Mouse (Mus musculus) limb, embryonic 14.5 days (tissue): ENCODE results near the gene Slc24a3. TPM values are rescaled to one million over a fixed set of nuclear protein-coding genes. Genes with fewer than 3 reads are reported as not detected.

Experiments
- ATAC-seq: fragments of 200-750 bp; cut with Nextera tagmentation; 2 replicates; pipeline ENCODE4 v1.8.0; 2017; ENCODE audit warnings: low read depth, moderate number of reproducible peaks, moderate TSS enrichment; ENCODE audit not compliant: low FRiP score
- DNase-seq: peaks from one replicate; pipeline ENCODE4 v3.0.0-alpha.2; 2015; ENCODE audit warnings: low spot score
- H3K27ac ChIP-seq: fragments of 300-500 bp; sonication (generic); replicated peaks from 2 replicates; pipeline ENCODE4 v1.5.1; 2014; ENCODE audit warnings: low read depth, mild to moderate bottlenecking, low read length, moderate library complexity, mixed read lengths
- H3K27me3 ChIP-seq: fragments of 300-500 bp; sonication (generic); 2 replicates; pipeline ENCODE4 v1.6.1; 2014; ENCODE audit warnings: low read length, mixed read lengths; ENCODE audit not compliant: control insufficient read depth, insufficient read depth
- H3K36me3 ChIP-seq: fragments of 300-500 bp; sonication (generic); 2 replicates; pipeline ENCODE4 v1.6.1; 2014; ENCODE audit warnings: mild to moderate bottlenecking, low read length, moderate library complexity, mixed read lengths; ENCODE audit not compliant: control insufficient read depth, insufficient read depth
- H3K4me1 ChIP-seq: fragments of 300-500 bp; sonication (generic); 2 replicates; pipeline ENCODE4 v1.6.1; 2014; ENCODE audit warnings: antibody characterized with exemption, low read length, mixed read lengths; ENCODE audit not compliant: control insufficient read depth, insufficient read depth
- H3K4me2 ChIP-seq: fragments of 300-500 bp; sonication (generic); replicated peaks from 2 replicates; pipeline ENCODE4 v1.6.1; 2014; ENCODE audit warnings: low read depth, mild to moderate bottlenecking, low read length, moderate library complexity; ENCODE audit not compliant: severe bottlenecking
- H3K4me3 ChIP-seq: fragments of 300-500 bp; sonication (generic); replicated peaks from 2 replicates; pipeline ENCODE4 v1.5.1; 2014; ENCODE audit warnings: low read length
- H3K9ac ChIP-seq: fragments of 300-500 bp; sonication (generic); 2 replicates; pipeline ENCODE4 v1.6.1; 2014; ENCODE audit warnings: mild to moderate bottlenecking, low read depth, low read length, moderate library complexity; ENCODE audit not compliant: severe bottlenecking
- H3K9me3 ChIP-seq: fragments of 300-500 bp; sonication (generic); 2 replicates; pipeline ENCODE4 v1.6.1; 2016; ENCODE audit warnings: low read length; ENCODE audit not compliant: control insufficient read depth
- POLR2A ChIP-seq: fragments of 200-500 bp; IDR thresholded peaks from 2 replicates; pipeline ENCODE4 v1.8.0; 2012; ENCODE audit warnings: inconsistent platforms, mild to moderate bottlenecking, moderate library complexity, borderline replicate concordance; ENCODE audit not compliant: insufficient read depth, insufficient read length; ENCODE audit errors: extremely low read depth
- WGBS: fragments of 180-500 bp; shearing (Covaris S2); extraction: QIAGEN DNeasy Blood & Tissue Kit; methylation state at CpG from one replicate; pipeline ENCODE4 v1.1.7; 2014; 5-methylcytosine and 5-hydroxymethylcytosine counted together
- polyA plus RNA-seq, 2 experiments: library from polyadenylated mRNA; depleted of rRNA in 1 of 2; stranded (reverse) in 1 of 2; unstranded in 1 of 2; fragments of >200 nt; fragmentation: Nextera tagmentation in 1 of 2; extraction: Ambion mirVana in 1 of 2; gene quantifications; 2 replicates each; pipeline versions ENCODE4 v1.2.1 to v1.2.3; 2012 to 2014

Slc24a3 gene
- polyA plus RNA-seq, 2 experiments = 4.7 to 7.4 TPM

DNA sequence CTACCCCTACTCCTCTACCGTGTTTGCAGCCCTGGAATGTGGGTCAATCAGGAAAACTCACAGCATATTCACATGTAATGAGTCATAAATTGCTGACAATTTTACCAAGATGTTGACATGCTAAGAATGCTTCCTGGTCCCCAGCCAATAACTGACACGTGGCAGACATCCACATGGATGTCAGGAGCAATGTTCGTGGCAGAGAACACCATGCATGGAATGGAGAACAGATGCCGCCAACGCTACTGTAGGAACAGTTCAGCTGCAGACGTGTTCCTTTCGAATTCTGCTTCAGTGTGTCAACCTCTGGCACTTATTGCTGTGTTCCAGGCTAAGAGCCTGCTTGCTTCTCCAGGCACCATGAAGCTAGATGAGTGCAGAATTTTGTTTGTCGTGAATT lies 162.2 kb downstream of the Slc24a3 start:
- no peak for ATAC-seq
- peak; percentile 17 for DNase-seq

DNA sequence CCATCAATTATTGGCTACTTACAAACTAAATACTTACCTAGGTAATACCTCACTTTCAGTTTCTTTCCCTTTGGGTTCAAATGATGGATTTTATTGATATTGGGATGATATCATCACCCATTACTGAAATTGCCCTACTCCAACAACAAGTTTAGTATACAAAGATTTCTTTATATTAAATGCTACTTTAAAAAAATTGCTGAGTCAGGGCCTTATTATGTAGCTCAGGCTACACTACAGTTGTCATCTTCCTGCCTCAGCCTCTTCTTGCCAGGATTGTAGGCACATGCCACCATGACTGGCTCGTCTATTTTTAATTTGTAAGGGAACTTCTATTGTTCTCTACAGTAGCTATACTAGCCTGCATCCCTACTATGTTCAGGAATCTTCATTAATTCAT lies 164.0 kb downstream of the Slc24a3 start:
- 80% methylated on average over 1 of the region's 1 CpGs for WGBS

More for the DNA sequence above, 162.2 kb downstream of the Slc24a3 start:
- 71% methylated on average over 8 of the region's 8 CpGs for WGBS
- H3K36me3 ChIP-seq = no peaks in the 10 kb centered on the region
- no peaks in the 10 kb centered on the region for H3K9me3 ChIP-seq
- H3K27ac ChIP-seq = no peak overlapping the region
- no peaks in the 10 kb centered on the region for H3K4me1 ChIP-seq
- no peak overlapping the region for H3K4me3 ChIP-seq
- TF ChIP-seq POLR2A = no peak
- H3K4me2 ChIP-seq = no peak overlapping the region
- no peak overlapping the region for H3K9ac ChIP-seq
- no peaks in the 10 kb centered on the region for H3K27me3 ChIP-seq

GRCm38 (mm10) chr2:145333466-145333865 lies 165.9 kb downstream of the Slc24a3 start:
- ATAC-seq = no peak
- Histone ChIP-seq H3K4me1 (no peaks in the 10 kb centered on the region), H3K27me3 (no peaks in the 10 kb centered on the region), H3K9ac (no peak overlapping the region), H3K27ac (no peak overlapping the region), H3K9me3 (no peaks in the 10 kb centered on the region), H3K4me3 (no peak overlapping the region), H3K36me3 (no peaks in the 10 kb centered on the region), H3K4me2 (no peak overlapping the region)
- DNase-seq = no peak
- TF ChIP-seq POLR2A = no peak

More for the DNA sequence above, 164.0 kb downstream of the Slc24a3 start:
- Histone ChIP-seq H3K9ac (no peak overlapping the region), H3K27ac (no peak overlapping the region), H3K36me3 (no peaks in the 10 kb centered on the region), H3K27me3 (no peaks in the 10 kb centered on the region), H3K4me2 (no peak overlapping the region), H3K4me3 (no peak overlapping the region), H3K4me1 (no peaks in the 10 kb centered on the region), H3K9me3 (no peaks in the 10 kb centered on the region)
- DNase-seq = no peak
- TF ChIP-seq POLR2A = no peak
- no peak for ATAC-seq

DNA sequence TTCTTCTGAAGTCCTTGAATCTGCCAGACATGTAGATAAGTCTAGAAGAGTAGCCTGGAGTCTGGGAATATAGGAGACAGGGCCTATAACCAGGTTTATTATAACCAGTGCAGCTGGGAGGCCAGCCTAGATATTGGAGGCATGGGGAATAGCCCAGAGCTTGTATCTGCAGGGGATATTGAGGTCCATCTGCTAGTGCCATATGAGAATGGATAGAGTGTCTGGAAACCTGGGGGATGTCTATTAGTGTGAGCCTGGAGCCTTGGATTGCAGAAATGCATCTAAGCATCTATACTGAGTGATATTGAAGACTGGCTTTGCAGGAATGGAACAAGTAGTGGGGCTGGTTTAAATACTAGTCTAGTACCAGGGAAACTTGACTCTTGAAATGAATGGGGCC lies 168.9 kb downstream of the Slc24a3 start:
- ATAC-seq = no peak
- H3K27me3 ChIP-seq = no peaks in the 10 kb centered on the region

DNA sequence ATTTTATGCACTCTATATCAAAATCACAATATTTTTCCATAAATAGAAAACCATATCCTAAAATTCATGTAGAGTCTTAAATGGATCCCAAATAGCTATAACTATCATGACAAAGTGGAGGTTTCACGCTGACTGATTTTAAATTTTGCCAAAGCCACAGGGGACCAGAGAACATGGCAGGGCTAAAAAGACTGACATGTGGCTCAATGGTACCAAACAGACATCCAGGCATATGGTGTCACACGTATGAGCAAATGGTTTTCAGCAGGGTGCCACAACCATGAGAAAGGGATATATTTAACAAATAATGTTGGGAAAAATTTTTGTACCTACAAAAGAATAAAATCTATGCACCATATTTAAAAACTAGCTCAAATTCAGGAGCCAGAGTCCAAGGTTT lies 173.3 kb downstream of the Slc24a3 start:
- Histone ChIP-seq H3K4me2 (no peak overlapping the region), H3K9me3 (no peaks in the 10 kb centered on the region), H3K4me3 (no peak overlapping the region), H3K36me3 (no peaks in the 10 kb centered on the region), H3K9ac (no peak overlapping the region), H3K27ac (no peak overlapping the region), H3K27me3 (no peaks in the 10 kb centered on the region), H3K4me1 (no peaks in the 10 kb centered on the region)
- DNase-seq (no peak), ATAC-seq (no peak)
- TF ChIP-seq POLR2A = no peak
- 81% methylated on average over 2 of the region's 2 CpGs for WGBS

More for the DNA sequence above, 168.9 kb downstream of the Slc24a3 start:
- Histone ChIP-seq H3K9ac (no peak overlapping the region), H3K36me3 (no peaks in the 10 kb centered on the region), H3K27ac (no peak overlapping the region), H3K4me3 (no peak overlapping the region), H3K4me1 (no peaks in the 10 kb centered on the region), H3K4me2 (no peak overlapping the region), H3K9me3 (no peaks in the 10 kb centered on the region)
- no peak for TF ChIP-seq POLR2A
- no peak for DNase-seq

DNA sequence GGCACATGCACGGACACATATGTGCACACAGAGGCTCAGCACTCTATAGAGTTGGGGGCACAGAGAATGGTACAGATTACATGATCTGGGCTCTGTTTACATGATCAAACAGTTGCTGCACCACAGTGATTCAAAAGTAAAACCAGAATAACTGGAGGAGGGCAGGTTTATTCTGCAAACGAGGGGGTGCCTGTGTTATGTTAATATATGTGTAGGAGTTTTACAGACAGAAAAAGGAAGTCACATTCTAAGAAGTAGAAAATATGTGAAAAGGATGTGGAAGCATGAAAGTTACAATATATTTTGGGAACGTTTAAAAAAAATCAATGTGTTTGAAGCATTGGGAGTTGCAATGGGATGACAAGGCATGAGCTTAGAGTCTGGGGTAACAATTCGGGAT lies 175.4 kb downstream of the Slc24a3 start:
- ATAC-seq (no peak), DNase-seq (no peak)
- whole genome bisulfite sequencing = 81% methylated on average over 4 of the region's 4 CpGs
- Histone ChIP-seq H3K4me1 (no peaks in the 10 kb centered on the region), H3K9ac (no peak overlapping the region), H3K4me2 (no peak overlapping the region), H3K27me3 (no peaks in the 10 kb centered on the region), H3K36me3 (no peaks in the 10 kb centered on the region), H3K9me3 (no peaks in the 10 kb centered on the region), H3K27ac (no peak overlapping the region), H3K4me3 (no peak overlapping the region)
- no peak for TF ChIP-seq POLR2A
